Comparison of ENCODE assay signal across 16 mouse cellular contexts in genomic region chr16:62942418-62943410, GRCm38 (mm10).
A peak's percentile ranks its signal among the peaks of the same experiment; 100 is the strongest.
DNase-seq lines count a peak whose midpoint lies in the region; ATAC-seq and TF ChIP-seq lines count a peak whose summit lies in the region.
"Had no signal": no experiment of that assay in that cellular context is flagged by ENCODE, and none has a peak within 500 bp of the region (broad histone marks: within the 10 kb centered on the region; RNA-seq: fewer than 3 reads in every experiment).

No protein-coding gene starts in this region.

- H3K9ac ChIP-seq in hindbrain, embryonic 13.5 days: no peak overlapping the region
- no peak overlapping the region for H3K9ac ChIP-seq in lung, postnatal 0 days (replicated peaks; ENCODE audit: low read depth)
- no peak overlapping the region for H3K9ac ChIP-seq in neural tube, embryonic 14.5 days (replicated peaks; ENCODE audit: low read depth, low read length)
- H3K9ac ChIP-seq: heart, embryonic 13.5 days; midbrain, embryonic 12.5 days; stomach, embryonic 15.5 days had no signal

- no peak for ATAC-seq in hindbrain, embryonic 13.5 days (ENCODE audit: low FRiP score)
- ATAC-seq in lung, postnatal 0 days: 0 out of 2 replicates have a peak, but pooled peaks have one; percentile 21
- 0 out of 2 replicates have a peak, but pooled peaks have one; percentile 25 for ATAC-seq in granulocyte monocyte progenitor cell, adult 5-6 weeks (replicated peaks; ENCODE audit: poor library complexity, severe bottlenecking)
- ATAC-seq in neural tube, embryonic 14.5 days (ENCODE audit: low read depth): peak; percentile 76

- peaks cover 19% of the 10 kb centered on the region for H3K4me1 ChIP-seq in hindbrain, embryonic 13.5 days (replicated peaks)
- H3K4me1 ChIP-seq in hindbrain, embryonic 10.5 days (replicated peaks): peaks cover 10% of the 10 kb centered on the region; the same call in 1 of the 2 replicates
- no peaks in the 10 kb centered on the region for H3K4me1 ChIP-seq in lung, postnatal 0 days (ENCODE audit: insufficient read depth, low read depth, low read length)
- peaks cover 7% of the 10 kb centered on the region; the same call in 1 of the 2 replicates for H3K4me1 ChIP-seq in neural tube, embryonic 14.5 days (ENCODE audit: control insufficient read depth, insufficient read depth, low read length)
- H3K4me1 ChIP-seq: heart, embryonic 13.5 days; stomach, embryonic 15.5 days had no signal

- no peak for TF ChIP-seq EP300 in lung, postnatal 0 days (IDR thresholded peaks at IDR 0.05)

- no peak overlapping the region for H3K4me3 ChIP-seq in hindbrain, embryonic 13.5 days
- no peak overlapping the region for H3K4me3 ChIP-seq in hindbrain, embryonic 10.5 days
- H3K4me3 ChIP-seq in lung, postnatal 0 days (ENCODE audit: low read depth, low read length): no peak overlapping the region
- H3K4me3 ChIP-seq in neural tube, embryonic 14.5 days (ENCODE audit: low read depth, low read length): no peak overlapping the region
- H3K4me3 ChIP-seq: heart, embryonic 13.5 days; layer of hippocampus, adult 2 months; midbrain, embryonic 12.5 days; stomach, embryonic 15.5 days had no signal

- TF ChIP-seq CTCF in lung, postnatal 0 days (IDR thresholded peaks at IDR 0.05): no peak

- WGBS in hindbrain, embryonic 13.5 days: 59% methylated on average over 16 of the region's 16 CpGs
- WGBS in hindbrain, embryonic 10.5 days: 88% methylated on average over 16 of the region's 16 CpGs
- WGBS in lung, postnatal 0 days: 53% methylated on average over 16 of the region's 16 CpGs
- 40% methylated on average over 16 of the region's 16 CpGs for whole genome bisulfite sequencing in neural tube, embryonic 14.5 days

- H3K36me3 ChIP-seq in hindbrain, embryonic 13.5 days: no peaks in the 10 kb centered on the region
- no peaks in the 10 kb centered on the region for H3K36me3 ChIP-seq in hindbrain, embryonic 10.5 days
- no peaks in the 10 kb centered on the region for H3K36me3 ChIP-seq in lung, postnatal 0 days (ENCODE audit: insufficient read depth, low read length)
- no peaks in the 10 kb centered on the region for H3K36me3 ChIP-seq in neural tube, embryonic 14.5 days (ENCODE audit: control insufficient read depth, insufficient read depth, low read length)
- H3K36me3 ChIP-seq: heart, embryonic 13.5 days; midbrain, embryonic 12.5 days; stomach, embryonic 15.5 days had no signal

- H3K9me3 ChIP-seq in hindbrain, embryonic 13.5 days: peaks cover 7% of the 10 kb centered on the region; the same call in 1 of the 2 replicates
- H3K9me3 ChIP-seq in hindbrain, embryonic 10.5 days: peaks cover 5% of the 10 kb centered on the region; the same call in 1 of the 2 replicates
- H3K9me3 ChIP-seq in lung, postnatal 0 days (ENCODE audit: low read length): no peaks in the 10 kb centered on the region
- no peaks in the 10 kb centered on the region for H3K9me3 ChIP-seq in neural tube, embryonic 14.5 days (ENCODE audit: control insufficient read depth, low read length)
- H3K9me3 ChIP-seq: heart, embryonic 13.5 days; midbrain, embryonic 12.5 days; stomach, embryonic 15.5 days had no signal

- H3K27ac ChIP-seq in hindbrain, embryonic 13.5 days: no peak overlapping the region
- H3K27ac ChIP-seq in hindbrain, embryonic 10.5 days: no peak overlapping the region
- no peak overlapping the region for H3K27ac ChIP-seq in lung, postnatal 0 days (ENCODE audit: low read length)
- no peak overlapping the region for H3K27ac ChIP-seq in neural tube, embryonic 14.5 days (ENCODE audit: low read depth, low read length)
- H3K27ac ChIP-seq: heart, embryonic 13.5 days; layer of hippocampus, adult 2 months; macrophage; midbrain, embryonic 12.5 days; stomach, embryonic 15.5 days had no signal

- H3K4me2 ChIP-seq in hindbrain, embryonic 13.5 days: peak overlapping the region; percentile 1; the same call in 1 of the 2 replicates
- H3K4me2 ChIP-seq in lung, postnatal 0 days (replicated peaks; ENCODE audit: low read depth, low read length): no peak overlapping the region
- peak overlapping the region; percentile 0; the same call in 1 of the 2 replicates for H3K4me2 ChIP-seq in neural tube, embryonic 14.5 days (ENCODE audit: low read depth, low read length)
- H3K4me2 ChIP-seq: heart, embryonic 13.5 days; midbrain, embryonic 12.5 days; stomach, embryonic 15.5 days had no signal

- no peaks in the 10 kb centered on the region for H3K27me3 ChIP-seq in hindbrain, embryonic 13.5 days
- H3K27me3 ChIP-seq in hindbrain, embryonic 10.5 days (ENCODE audit: insufficient read depth, poor library complexity, severe bottlenecking): no peaks in the 10 kb centered on the region
- no peaks in the 10 kb centered on the region for H3K27me3 ChIP-seq in lung, postnatal 0 days (replicated peaks; ENCODE audit: insufficient read depth, low read length)
- H3K27me3 ChIP-seq in neural tube, embryonic 14.5 days (ENCODE audit: control insufficient read depth, insufficient read depth, low read length): no peaks in the 10 kb centered on the region
- H3K27me3 ChIP-seq: heart, embryonic 13.5 days; midbrain, embryonic 12.5 days; stomach, embryonic 15.5 days had no signal

- DNase-seq in hindbrain, embryonic 10.5 days (ENCODE audit: low spot score): no peak
- peak; percentile 63 for DNase-seq in lung, postnatal 0 days (ENCODE audit: low spot score)
- no peak for DNase-seq in lung, postnatal 14 days
- DNase-seq in adrenal gland, adult 2 months: no peak
- DNase-seq in natural killer cell, adult 2 months (ENCODE audit: low spot score in 2 of 2): no peak
- DNase-seq: gastrocnemius, postnatal 36 days; heart, postnatal 4 days; kidney, adult 11 months had no signal
